Comparison of ENCODE assay signal across 6 mouse cellular contexts in genomic region chr4:102086336-102086735, GRCm38 (mm10).
"Had no signal": no experiment of that assay in that cellular context is flagged by ENCODE, and none has a peak within 500 bp of the region (broad histone marks: within the 10 kb centered on the region; RNA-seq: fewer than 3 reads in every experiment).

No protein-coding gene starts in this region.

- DNase-seq: liver; liver, embryonic 13.5 days; liver, postnatal 0 days; lung, postnatal 14 days; thymus, adult 18-20 months; thymus, postnatal 25 days had no signal
